Mouse (Mus musculus): ENCODE measurements around the gene Ahnak. TPM values are rescaled to one million over a fixed set of nuclear protein-coding genes. Genes with fewer than 3 reads are reported as not detected.
"Not testable (repeated sequence)": the region's sequence is repeated elsewhere in the genome, so short reads cannot be mapped to it uniquely, and the experiment has no call there.

Gene Ahnak
- polyA plus RNA-seq, 1 experiment from 2014 or later, result 25.6 TPM

DNA sequence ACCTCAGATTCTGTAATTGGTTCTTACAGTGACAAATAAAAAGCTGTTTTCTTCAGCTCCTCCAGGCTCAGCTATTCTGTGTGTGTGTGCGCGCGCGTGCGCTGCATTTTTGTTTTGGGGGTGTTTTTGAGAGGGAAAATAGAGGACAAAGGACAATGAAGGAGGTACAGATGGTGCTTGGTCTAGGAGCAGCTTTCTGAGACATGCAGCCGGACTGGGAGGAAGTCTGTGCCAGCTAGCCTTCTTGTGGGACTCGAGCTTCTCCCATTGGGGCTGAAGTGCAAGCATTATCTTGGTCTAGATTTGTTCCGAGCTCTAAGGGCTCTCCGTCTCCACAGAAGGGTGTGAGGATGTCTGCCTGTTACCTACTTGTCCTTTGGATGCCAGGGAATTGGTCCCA, 36.8 kb upstream of the Ahnak start:
- H3K4me1 ChIP-seq, result peaks cover 19% of the 10 kb centered on the region
- no peak for ATAC-seq (ENCODE audit: borderline replicate concordance, extremely low read depth, low FRiP score, low TSS enrichment)
- no peak overlapping the region; the same call in 1 of the 2 replicates for H3K9ac ChIP-seq
- H3K36me3 ChIP-seq, result peaks cover 64% of the 10 kb centered on the region
- no peak overlapping the region for H3K27ac ChIP-seq
- H3K27me3 ChIP-seq, result no peaks in the 10 kb centered on the region
- WGBS, result 87% methylated on average over 9 of the region's 9 CpGs
- H3K4me2 ChIP-seq, result peak overlapping the region; percentile 65; the same call in 1 of the 2 replicates
- no peaks in the 10 kb centered on the region for H3K9me3 ChIP-seq
- no peak overlapping the region for H3K4me3 ChIP-seq

DNA sequence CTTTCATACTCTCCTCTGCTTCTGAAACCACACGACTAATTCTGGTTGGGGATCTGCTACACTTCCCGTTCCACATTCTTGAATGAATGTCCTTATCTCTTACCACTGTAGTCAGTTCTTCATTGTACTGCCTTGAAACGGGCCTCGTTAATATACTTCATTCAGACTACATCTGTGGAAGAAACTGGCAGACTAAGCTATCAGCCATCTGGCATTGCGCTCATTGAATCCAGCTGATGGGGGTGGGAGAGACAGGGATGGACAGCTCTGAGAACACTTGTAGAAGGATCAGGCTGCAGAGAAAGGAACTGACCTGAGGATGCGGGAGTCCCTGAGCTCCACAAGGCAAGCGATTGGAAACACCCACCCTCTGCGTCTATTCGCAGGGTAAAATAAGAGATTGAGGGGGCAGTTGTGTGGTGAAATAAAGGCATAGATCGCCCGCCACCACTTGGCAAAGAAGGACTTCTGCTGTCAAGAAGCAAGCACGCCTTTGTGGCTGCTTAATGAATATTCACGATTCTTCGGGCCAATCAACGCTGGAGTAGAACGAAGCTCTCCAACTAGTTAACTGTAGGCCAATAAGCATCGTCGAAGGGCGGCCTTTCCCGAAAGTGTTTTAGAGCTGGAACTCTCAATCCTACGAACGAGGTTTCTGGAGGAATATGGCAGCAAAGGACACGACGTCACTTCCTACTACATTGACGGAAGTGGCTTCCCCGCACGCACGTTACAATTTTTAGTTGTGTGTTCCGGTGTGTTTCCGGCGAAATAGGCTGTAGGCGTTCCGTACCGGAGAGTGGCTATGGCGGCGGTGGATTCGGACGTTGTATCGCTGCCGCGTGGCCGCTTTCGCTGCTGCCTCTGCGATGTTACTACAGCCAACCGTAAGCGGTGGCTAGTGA, 35.7 kb upstream of the Ahnak start, which contains the start of gene Tut1:
Tut1 (plus strand) TSS at position 713 of the 905 bp plus-strand sequence.
- Histone ChIP-seq H3K9me3 (no peaks in the 10 kb centered on the region), H3K27me3 (no peaks in the 10 kb centered on the region), H3K9ac (peak within 1 kb of the TSS; percentile 57), H3K27ac (peak within 1 kb of the TSS; percentile 66), H3K36me3 (peaks cover 60% of the 10 kb centered on the region), H3K4me3 (peak within 1 kb of the TSS; percentile 63), H3K4me2 (peak within 1 kb of the TSS; percentile 65), H3K4me1 (peaks cover 19% of the 10 kb centered on the region)
- peak; percentile 97 for ATAC-seq (ENCODE audit: borderline replicate concordance, extremely low read depth, low FRiP score, low TSS enrichment)
- WGBS, result 3% methylated on average over 46 of the region's 46 CpGs

DNA sequence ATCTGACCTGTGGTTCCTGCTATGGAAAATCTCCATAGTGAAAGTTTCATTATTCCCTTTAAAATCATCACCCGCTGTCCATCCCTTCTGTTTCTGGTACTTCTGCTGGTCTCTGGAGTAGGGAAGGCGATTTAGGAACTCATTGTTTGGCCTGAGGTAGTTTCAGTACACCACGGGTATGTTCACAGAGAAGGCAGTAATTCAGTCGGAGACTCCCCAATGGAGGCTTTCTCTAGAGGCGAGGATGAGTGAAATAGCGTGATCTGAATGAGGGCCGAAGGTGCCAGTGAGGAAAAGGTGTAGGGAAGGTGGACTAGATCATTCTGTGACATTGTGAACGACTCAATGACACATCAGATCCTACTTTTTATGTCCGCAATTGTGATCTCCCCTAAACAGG, 34.9 kb upstream of the Ahnak start:
- H3K4me1 ChIP-seq, result peaks cover 19% of the 10 kb centered on the region
- 10% methylated on average over 9 of the region's 9 CpGs for WGBS
- no peaks in the 10 kb centered on the region for H3K9me3 ChIP-seq
- peaks cover 58% of the 10 kb centered on the region for H3K36me3 ChIP-seq
- H3K27ac ChIP-seq, result peak overlapping the region; percentile 66
- no peak for ATAC-seq (ENCODE audit: borderline replicate concordance, extremely low read depth, low FRiP score, low TSS enrichment)
- H3K4me3 ChIP-seq, result peak overlapping the region; percentile 63
- H3K27me3 ChIP-seq, result no peaks in the 10 kb centered on the region
- peak overlapping the region; percentile 57 for H3K9ac ChIP-seq
- peak overlapping the region; percentile 64 for H3K4me2 ChIP-seq

DNA sequence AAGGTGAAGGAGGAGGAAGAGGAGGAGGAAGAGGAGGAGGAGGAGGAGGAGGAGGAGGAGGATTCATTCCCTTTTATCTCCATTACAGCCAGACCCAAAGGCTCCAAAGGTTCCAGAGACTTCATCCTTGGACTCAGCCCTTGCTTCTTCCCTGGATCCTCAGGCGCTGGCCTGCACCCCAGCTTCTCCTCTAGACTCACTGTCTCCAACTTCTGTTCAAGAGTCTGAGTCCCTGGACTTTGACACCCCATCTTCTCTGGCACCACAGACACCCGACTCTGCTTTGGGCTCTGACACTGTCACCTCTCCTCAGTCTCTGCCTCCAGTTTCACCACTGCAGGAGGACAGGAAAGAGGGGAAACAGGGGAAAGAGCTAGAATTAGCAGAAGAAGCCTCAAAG, 26.8 kb upstream of the Ahnak start:
- Histone ChIP-seq H3K4me3 (no peak overlapping the region), H3K27me3 (no peaks in the 10 kb centered on the region), H3K4me2 (no peak overlapping the region), H3K9me3 (no peaks in the 10 kb centered on the region), H3K27ac (no peak overlapping the region), H3K9ac (no peak overlapping the region), H3K36me3 (peaks cover 74% of the 10 kb centered on the region), H3K4me1 (peaks cover 10% of the 10 kb centered on the region)
- 79% methylated on average over 2 of the region's 2 CpGs for WGBS
- no peak for ATAC-seq (ENCODE audit: borderline replicate concordance, extremely low read depth, low FRiP score, low TSS enrichment)

DNA sequence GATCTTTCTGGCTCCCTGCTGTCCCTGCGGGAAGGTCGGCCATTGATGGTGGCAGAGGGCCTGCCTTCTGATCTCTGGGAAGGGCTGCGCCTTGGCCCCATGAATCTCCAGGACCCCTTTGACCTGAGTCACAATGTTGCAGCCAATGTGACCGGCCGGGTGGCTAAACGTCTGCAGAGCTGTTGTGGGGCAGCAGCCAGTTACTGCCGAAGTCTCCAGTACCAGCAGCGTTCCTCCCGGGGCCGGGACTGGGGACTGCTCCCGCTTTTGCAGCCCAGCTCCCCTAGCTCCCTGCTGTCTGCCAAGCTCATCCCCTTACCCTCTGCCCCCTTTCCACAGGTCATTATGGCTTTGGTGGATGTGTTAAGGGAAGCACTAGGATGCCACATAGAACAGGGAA, 24.0 kb upstream of the Ahnak start:
- no peak overlapping the region for H3K4me2 ChIP-seq
- H3K4me3 ChIP-seq, result no peak overlapping the region
- H3K27me3 ChIP-seq, result no peaks in the 10 kb centered on the region
- ATAC-seq (ENCODE audit: borderline replicate concordance, extremely low read depth, low FRiP score, low TSS enrichment), result no peak
- peaks cover 19% of the 10 kb centered on the region for H3K4me1 ChIP-seq
- H3K9me3 ChIP-seq, result no peaks in the 10 kb centered on the region
- H3K9ac ChIP-seq, result no peak overlapping the region
- H3K36me3 ChIP-seq, result peaks cover 66% of the 10 kb centered on the region
- 86% methylated on average over 11 of the region's 11 CpGs for WGBS
- H3K27ac ChIP-seq, result no peak overlapping the region

DNA sequence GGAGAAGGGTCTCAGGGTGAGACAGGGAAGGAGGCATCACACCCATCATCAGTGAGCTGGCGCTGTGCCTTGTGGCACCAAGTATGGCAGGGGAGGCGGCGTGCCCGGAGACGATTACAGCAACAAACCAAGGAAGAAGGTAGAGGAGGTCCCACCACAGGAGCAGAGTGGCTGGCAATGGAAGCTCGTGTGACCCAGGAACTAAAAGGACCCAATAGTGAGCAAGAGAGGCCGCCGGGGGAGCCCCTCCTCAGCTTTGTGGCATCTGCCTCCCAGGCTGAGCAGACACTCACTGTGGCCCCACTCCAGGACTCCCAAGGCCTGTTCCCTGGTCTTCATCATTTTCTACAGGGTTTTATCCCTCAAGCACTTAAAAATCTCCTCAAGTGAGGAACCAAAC, 23.3 kb upstream of the Ahnak start:
- no peak for ATAC-seq (ENCODE audit: borderline replicate concordance, extremely low read depth, low FRiP score, low TSS enrichment)
- Histone ChIP-seq H3K27me3 (no peaks in the 10 kb centered on the region), H3K9me3 (no peaks in the 10 kb centered on the region), H3K36me3 (peaks cover 66% of the 10 kb centered on the region), H3K9ac (peak overlapping the region; percentile 61), H3K4me2 (peak overlapping the region; percentile 55), H3K27ac (peak overlapping the region; percentile 94), H3K4me3 (peak overlapping the region; percentile 82), H3K4me1 (peaks cover 19% of the 10 kb centered on the region)
- 65% methylated on average over 8 of the region's 8 CpGs for WGBS

DNA sequence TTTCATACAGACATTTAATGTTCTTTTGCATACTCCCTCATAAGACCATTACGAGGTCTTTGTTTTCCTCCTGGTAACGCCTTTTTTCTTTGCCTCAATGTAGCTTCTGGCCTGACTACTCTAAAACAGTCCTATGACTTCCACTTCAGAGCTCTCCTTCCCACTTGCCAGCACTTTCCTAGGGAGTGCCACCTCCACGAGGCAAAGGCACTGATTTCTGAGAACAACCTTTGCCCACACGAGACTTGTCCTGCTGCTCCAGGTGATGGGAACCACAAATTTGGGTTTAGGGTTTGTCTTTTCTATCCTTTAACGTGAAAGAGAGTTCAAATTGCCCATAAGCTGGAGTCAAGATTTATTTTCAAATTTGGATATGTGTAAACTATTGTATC, 22.9 kb upstream of the Ahnak start:
- H3K4me3 ChIP-seq, result peak overlapping the region; percentile 82
- peak overlapping the region; percentile 61 for H3K9ac ChIP-seq
- peaks cover 66% of the 10 kb centered on the region for H3K36me3 ChIP-seq
- peak overlapping the region; percentile 55 for H3K4me2 ChIP-seq
- no peaks in the 10 kb centered on the region for H3K27me3 ChIP-seq
- no peak for ATAC-seq (ENCODE audit: borderline replicate concordance, extremely low read depth, low FRiP score, low TSS enrichment)
- H3K9me3 ChIP-seq, result no peaks in the 10 kb centered on the region
- H3K4me1 ChIP-seq, result peaks cover 19% of the 10 kb centered on the region
- H3K27ac ChIP-seq, result peak overlapping the region; percentile 94
- 33% methylated on average over 5 of the region's 5 CpGs for WGBS

DNA sequence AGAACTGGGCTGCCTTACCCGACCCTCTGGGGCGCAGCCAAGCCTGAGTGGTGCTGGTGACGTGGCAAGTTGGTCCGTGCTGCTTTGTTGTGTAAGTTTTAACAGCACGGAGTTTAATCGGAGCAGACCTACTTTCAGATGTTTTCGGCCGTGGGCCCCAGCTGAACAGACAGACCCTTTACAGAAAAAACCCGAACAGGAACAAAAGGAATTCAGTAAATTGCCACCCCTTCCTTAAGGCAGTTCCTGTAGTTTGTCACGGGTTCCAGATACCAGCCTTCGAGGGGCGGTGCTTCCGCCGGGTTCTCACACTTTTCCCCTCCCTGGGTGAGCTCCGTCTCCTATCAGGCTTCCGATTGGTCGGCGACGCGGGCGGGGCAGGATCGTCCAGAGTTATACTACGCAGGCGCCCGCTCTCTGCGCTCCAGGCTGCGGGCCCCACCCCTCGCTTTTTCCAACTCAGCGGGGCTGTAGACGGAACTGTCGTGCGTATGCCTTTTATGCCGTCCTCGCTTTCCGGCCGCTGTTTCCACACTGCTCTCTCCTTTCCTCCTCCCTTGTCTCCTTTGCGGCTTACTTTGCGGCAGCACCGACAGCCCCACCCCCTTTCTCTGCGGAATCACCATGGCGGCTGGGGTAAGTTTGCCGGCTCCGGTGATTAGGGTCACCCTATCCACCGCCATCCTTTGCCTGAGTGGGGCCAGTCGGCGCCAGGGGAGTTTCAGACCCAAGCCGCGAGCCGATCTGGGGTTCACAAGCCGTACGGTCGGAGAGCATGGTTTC, 22.3 kb upstream of the Ahnak start, which contains the start of gene Eef1g:
Eef1g (plus strand) TSS at position 452 of the 783 bp plus-strand sequence.
- ATAC-seq (ENCODE audit: borderline replicate concordance, extremely low read depth, low FRiP score, low TSS enrichment), result peak; percentile 99
- Histone ChIP-seq H3K27ac (peak within 1 kb of the TSS; percentile 94), H3K27me3 (no peaks in the 10 kb centered on the region), H3K9me3 (no peaks in the 10 kb centered on the region), H3K4me1 (peaks cover 19% of the 10 kb centered on the region), H3K4me2 (peak within 1 kb of the TSS; percentile 61), H3K36me3 (peaks cover 66% of the 10 kb centered on the region), H3K4me3 (peak within 1 kb of the TSS; percentile 82), H3K9ac (peak within 1 kb of the TSS; percentile 91)
- under 1% methylated on average over 52 of the region's 52 CpGs for WGBS

DNA sequence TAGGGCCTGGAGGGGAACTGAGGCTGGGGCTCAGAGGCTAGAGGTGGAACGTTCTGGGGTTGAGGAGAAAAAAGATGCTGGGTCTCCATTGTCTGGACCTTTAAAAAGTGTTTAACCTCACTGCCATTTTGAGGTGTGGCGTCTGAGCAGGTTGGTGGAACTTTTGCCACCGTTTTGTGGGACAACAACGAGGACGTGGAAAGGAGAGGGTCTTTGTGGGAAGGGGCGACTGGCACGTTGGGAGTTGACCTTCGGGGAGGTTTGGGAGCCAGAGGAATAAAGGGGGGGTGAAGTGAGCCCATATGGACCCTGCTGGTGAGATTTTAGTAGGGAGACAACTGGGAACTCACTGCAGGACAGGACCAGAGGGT, 21.7 kb upstream of the Ahnak start:
- H3K9me3 ChIP-seq, result no peaks in the 10 kb centered on the region
- peak overlapping the region; percentile 84 for H3K27ac ChIP-seq
- H3K36me3 ChIP-seq, result peaks cover 66% of the 10 kb centered on the region
- H3K4me2 ChIP-seq, result peak overlapping the region; percentile 61
- peak overlapping the region; percentile 91 for H3K9ac ChIP-seq
- H3K4me1 ChIP-seq, result peaks cover 19% of the 10 kb centered on the region
- peak overlapping the region; percentile 82 for H3K4me3 ChIP-seq
- H3K27me3 ChIP-seq, result no peaks in the 10 kb centered on the region
- ATAC-seq (ENCODE audit: borderline replicate concordance, extremely low read depth, low FRiP score, low TSS enrichment), result no peak
- WGBS, result 0% methylated on average over 8 of the region's 8 CpGs

DNA sequence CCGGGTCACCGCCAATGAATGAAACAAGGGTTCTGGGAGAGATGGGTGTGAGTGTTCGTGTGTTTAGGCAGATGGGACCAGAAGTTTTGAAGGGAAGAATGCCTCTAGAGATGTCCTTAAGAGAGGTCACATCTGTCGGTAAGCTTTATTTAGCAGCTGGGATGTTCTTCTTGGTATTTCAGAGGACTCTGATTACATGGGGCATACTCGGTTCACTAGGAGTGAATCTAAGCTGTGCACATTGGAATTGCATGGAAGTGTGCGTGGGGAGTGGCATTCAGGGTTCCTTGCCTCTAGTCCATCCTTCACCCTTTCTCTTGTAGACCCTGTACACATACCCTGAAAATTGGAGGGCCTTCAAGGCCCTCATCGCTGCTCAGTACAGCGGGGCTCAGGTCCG, 21.2 kb upstream of the Ahnak start:
- Histone ChIP-seq H3K9ac (peak overlapping the region; percentile 91), H3K27ac (peak overlapping the region; percentile 84; the same call in 1 of the 2 replicates), H3K4me2 (peak overlapping the region; percentile 61), H3K4me1 (peaks cover 19% of the 10 kb centered on the region), H3K9me3 (no peaks in the 10 kb centered on the region), H3K27me3 (no peaks in the 10 kb centered on the region), H3K36me3 (peaks cover 66% of the 10 kb centered on the region), H3K4me3 (peak overlapping the region; percentile 82)
- no peak for ATAC-seq (ENCODE audit: borderline replicate concordance, extremely low read depth, low FRiP score, low TSS enrichment)
- WGBS, result 2% methylated on average over 9 of the region's 9 CpGs

DNA sequence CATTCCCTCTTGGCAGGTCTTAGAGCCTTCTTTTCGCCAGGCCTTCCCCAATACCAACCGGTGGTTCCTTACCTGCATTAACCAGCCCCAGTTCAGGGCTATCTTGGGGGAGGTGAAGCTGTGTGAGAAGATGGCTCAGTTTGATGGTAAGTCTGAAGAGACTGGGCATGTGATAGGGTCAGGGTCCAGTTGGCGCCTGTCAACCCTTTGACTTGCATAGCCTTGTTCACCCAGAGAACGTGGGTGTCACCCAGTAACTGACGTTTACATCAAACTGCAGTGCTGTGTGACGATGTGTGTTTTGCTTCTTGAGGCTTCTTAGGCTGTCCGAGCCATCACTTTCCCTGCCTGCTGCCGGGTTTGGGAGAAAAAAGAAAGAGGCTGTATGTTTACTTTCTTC, 16.6 kb upstream of the Ahnak start:
- ATAC-seq (ENCODE audit: borderline replicate concordance, extremely low read depth, low FRiP score, low TSS enrichment); H3K4me3 ChIP-seq; H3K4me1 ChIP-seq; H3K9me3 ChIP-seq; H3K9ac ChIP-seq; H3K4me2 ChIP-seq; H3K27ac ChIP-seq; H3K27me3 ChIP-seq: not testable (repeated sequence)
- WGBS, result 73% methylated on average over 8 of the region's 8 CpGs
- H3K36me3 ChIP-seq, result peaks cover 87% of the 10 kb centered on the region

DNA sequence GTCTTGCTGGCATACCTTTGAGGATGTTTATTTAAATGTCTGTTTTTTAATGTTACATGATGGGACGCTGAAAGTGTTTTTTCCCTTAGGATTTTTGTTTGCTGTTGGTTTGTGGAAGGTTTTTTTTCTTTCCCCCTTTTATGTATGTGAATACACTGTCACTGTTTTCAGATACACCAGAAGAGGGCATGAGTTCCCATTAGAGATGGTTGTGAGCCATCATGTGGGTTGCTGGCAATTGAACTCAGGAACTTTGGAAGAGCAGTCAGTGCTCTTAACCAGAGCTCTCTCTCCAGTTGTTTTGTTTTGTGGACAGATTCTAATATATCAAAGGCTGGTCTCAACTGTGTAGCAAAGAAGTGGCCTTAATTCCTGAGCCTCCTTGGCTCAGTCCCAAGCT, 14.4 kb upstream of the Ahnak start:
- 61% methylated on average over 1 of the region's 1 CpGs for WGBS
- no peaks in the 10 kb centered on the region for H3K9me3 ChIP-seq
- no peak overlapping the region for H3K4me3 ChIP-seq
- H3K4me2 ChIP-seq, result no peak overlapping the region
- no peaks in the 10 kb centered on the region for H3K27me3 ChIP-seq
- no peak overlapping the region for H3K9ac ChIP-seq
- no peaks in the 10 kb centered on the region for H3K4me1 ChIP-seq
- H3K36me3 ChIP-seq, result peaks cover 99% of the 10 kb centered on the region
- H3K27ac ChIP-seq, result no peak overlapping the region
- ATAC-seq (ENCODE audit: borderline replicate concordance, extremely low read depth, low FRiP score, low TSS enrichment), result no peak

Data from lung, embryonic 15.5 days (tissue).